Mouse (Mus musculus): ENCODE data around the gene Ggcx.
"Not testable (repeated sequence)": the region's sequence is repeated elsewhere in the genome, so short reads cannot be mapped to it uniquely, and the experiment has no call there.

The Ggcx gene

GRCm38 (mm10) chr6:72460036-72460801 is 46.1 kb downstream of the Ggcx start:
- no peak for DNase-seq (ENCODE audit: extremely low spot score, low spot score)

GRCm38 (mm10) chr6:72462550-72463257 is 48.6 kb downstream of the Ggcx start:
- DNase-seq (ENCODE audit: extremely low spot score, low spot score), result not testable (repeated sequence)

GRCm38 (mm10) chr6:72465361-72466157 is 51.5 kb downstream of the Ggcx start:
- DNase-seq (ENCODE audit: extremely low spot score, low spot score), result no peak

GRCm38 (mm10) chr6:72466171-72466570 is 52.1 kb downstream of the Ggcx start:
- DNase-seq (ENCODE audit: extremely low spot score, low spot score), result no peak

GRCm38 (mm10) chr6:72473264-72474041 is 59.3 kb downstream of the Ggcx start:
- peak; percentile 17 for DNase-seq (ENCODE audit: extremely low spot score, low spot score)

GRCm38 (mm10) chr6:72475221-72475985 is 61.3 kb downstream of the Ggcx start:
- DNase-seq (ENCODE audit: extremely low spot score, low spot score), result no peak

GRCm38 (mm10) chr6:72476836-72477235 is 62.7 kb downstream of the Ggcx start:
- no peak for DNase-seq (ENCODE audit: extremely low spot score, low spot score)

- no peak for DNase-seq (ENCODE audit: extremely low spot score, low spot score)
Observed at GRCm38 (mm10) chr6:72477621-72478020, 63.5 kb downstream of the Ggcx start.

GRCm38 (mm10) chr6:72478691-72479090 is 64.6 kb downstream of the Ggcx start:
- DNase-seq (ENCODE audit: extremely low spot score, low spot score), result not testable (repeated sequence)

- no peak for DNase-seq (ENCODE audit: extremely low spot score, low spot score)
Observed at GRCm38 (mm10) chr6:72479645-72480421, 65.7 kb downstream of the Ggcx start.

- no peak for DNase-seq (ENCODE audit: extremely low spot score, low spot score)
Observed at GRCm38 (mm10) chr6:72480422-72480702, 66.3 kb downstream of the Ggcx start.
